8 mouse cellular contexts compared by ENCODE assay signal in the genomic region with DNA sequence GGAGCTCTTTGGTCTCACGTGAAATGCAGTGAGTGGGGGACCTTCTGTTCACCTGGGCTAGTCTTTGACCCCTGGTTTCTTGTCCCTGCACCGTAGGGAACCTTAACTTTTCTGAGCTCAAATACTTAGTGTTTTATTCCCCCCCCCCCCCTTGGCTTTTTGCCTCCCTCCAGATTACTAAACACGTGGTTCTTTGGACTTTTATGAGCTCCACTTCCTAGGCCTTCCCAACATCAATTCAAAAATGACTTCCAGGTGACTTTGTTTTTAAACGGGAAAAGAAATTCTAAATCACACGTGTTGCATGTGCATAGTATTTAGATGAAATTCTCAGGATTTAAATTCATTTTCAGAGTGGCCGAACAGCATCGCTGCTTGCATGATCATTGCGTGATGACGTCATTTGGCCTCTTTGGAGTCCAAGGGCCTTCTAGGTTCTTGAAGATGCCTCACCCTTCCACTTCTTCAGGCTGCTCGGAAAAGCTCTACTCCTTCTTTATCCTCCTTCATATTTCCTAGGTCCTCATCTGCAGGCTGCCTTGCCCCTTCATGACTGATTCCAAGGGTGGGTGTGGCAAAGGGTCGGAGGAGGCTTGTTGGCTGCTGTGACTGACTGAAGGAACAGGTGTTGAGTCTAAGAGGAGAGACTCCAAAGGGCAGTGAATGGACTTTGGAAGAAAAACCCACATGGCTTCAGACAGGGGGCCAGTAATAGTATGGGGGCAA. TPM values are rescaled to one million over a fixed set of nuclear protein-coding genes. Genes with fewer than 3 reads are reported as not detected.
A peak's percentile ranks its signal among the peaks of the same experiment; 100 is the strongest.
DNase-seq lines count a peak whose midpoint lies in the region; ATAC-seq and TF ChIP-seq lines count a peak whose summit lies in the region.

No protein-coding gene starts in this region.

- no peak for TF ChIP-seq POLR2A in ES-Bruce4 (IDR thresholded peaks at IDR 0.05; ENCODE audit: insufficient read depth, low read length)

- TF ChIP-seq EP300 in ES-Bruce4 (IDR thresholded peaks at IDR 0.05; ENCODE audit: insufficient read depth, low read depth, low read length), result no peak
- TF ChIP-seq EP300 in liver, postnatal 0 days (IDR thresholded peaks at IDR 0.05; ENCODE audit: low read depth), result no peak

- WGBS in hindbrain, embryonic 12.5 days, result 63% methylated on average over 11 of the region's 11 CpGs
- WGBS in liver, postnatal 0 days (ENCODE audit: insufficient replicate concordance), result 62% methylated on average over 11 of the region's 11 CpGs

- peak; percentile 16 for DNase-seq in embryo, embryonic 11 days
- DNase-seq in embryo, embryonic 9.5 days (ENCODE audit: extremely low spot score), result no peak
- DNase-seq in liver, postnatal 0 days, result no peak
- DNase-seq in right cerebral cortex, adult 18-20 months, result no peak
- DNase-seq in cerebellum, adult 18-20 months, result no peak
- DNase-seq in urinary bladder, adult 2 months (ENCODE audit: low spot score), result no peak

- H3K4me1 ChIP-seq in ES-Bruce4 (ENCODE audit: control insufficient read depth, insufficient read depth, low read length), result peaks cover 2% of the 10 kb centered on the region
- H3K4me1 ChIP-seq in hindbrain, embryonic 12.5 days, result peaks cover 6% of the 10 kb centered on the region
- H3K4me1 ChIP-seq in liver, postnatal 0 days (ENCODE audit: insufficient read depth), result no peaks in the 10 kb centered on the region

- peak overlapping the region; percentile 91 for H3K4me3 ChIP-seq in ES-Bruce4 (ENCODE audit: low read depth, low read length)
- peak overlapping the region; percentile 64 for H3K4me3 ChIP-seq in hindbrain, embryonic 12.5 days
- peak overlapping the region; percentile 53 for H3K4me3 ChIP-seq in liver, postnatal 0 days (ENCODE audit: low read depth, low read length)

- no peaks in the 10 kb centered on the region for H3K36me3 ChIP-seq in ES-Bruce4 (ENCODE audit: control insufficient read depth, insufficient read depth, low read length, poor library complexity, severe bottlenecking)
- no peaks in the 10 kb centered on the region for H3K36me3 ChIP-seq in hindbrain, embryonic 12.5 days
- H3K36me3 ChIP-seq in liver, postnatal 0 days (replicated peaks; ENCODE audit: insufficient read depth, low read length), result no peaks in the 10 kb centered on the region

- H3K27me3 ChIP-seq in ES-Bruce4 (ENCODE audit: control insufficient read depth, insufficient read depth, low read length, poor library complexity, severe bottlenecking), result no peaks in the 10 kb centered on the region
- H3K27me3 ChIP-seq in hindbrain, embryonic 12.5 days, result peaks cover 30% of the 10 kb centered on the region
- H3K27me3 ChIP-seq in liver, postnatal 0 days (ENCODE audit: insufficient read depth, low read length), result peaks cover 27% of the 10 kb centered on the region

- peak overlapping the region; percentile 92 for H3K4me2 ChIP-seq in hindbrain, embryonic 12.5 days (replicated peaks)
- peak overlapping the region; percentile 81; the same call in 1 of the 2 replicates for H3K4me2 ChIP-seq in liver, postnatal 0 days (ENCODE audit: low read depth, low read length)

- no peak for TF ChIP-seq CTCF in ES-Bruce4 (IDR thresholded peaks at IDR 0.05; ENCODE audit: low read depth, low read length)
- TF ChIP-seq CTCF in liver, postnatal 0 days (IDR thresholded peaks at IDR 0.05; ENCODE audit: low read depth), result no peak

- no peak overlapping the region for H3K27ac ChIP-seq in ES-Bruce4 (ENCODE audit: insufficient read depth, low read length)
- H3K27ac ChIP-seq in hindbrain, embryonic 12.5 days, result no peak overlapping the region
- H3K27ac ChIP-seq in liver, postnatal 0 days (ENCODE audit: low read depth), result no peak overlapping the region

- peak; percentile 23; the same call in 1 of the 2 replicates for ATAC-seq in hindbrain, embryonic 12.5 days (ENCODE audit: low FRiP score)
- ATAC-seq in liver, postnatal 0 days, result no peak

- peak overlapping the region; percentile 97 for H3K9ac ChIP-seq in ES-Bruce4 (ENCODE audit: low read depth, poor library complexity, severe bottlenecking)
- H3K9ac ChIP-seq in hindbrain, embryonic 12.5 days, result no peak overlapping the region
- no peak overlapping the region for H3K9ac ChIP-seq in liver, postnatal 0 days (replicated peaks)

- no peaks in the 10 kb centered on the region for H3K9me3 ChIP-seq in ES-Bruce4 (replicated peaks; ENCODE audit: control insufficient read depth, insufficient read depth, low read length, poor library complexity, severe bottlenecking)
- H3K9me3 ChIP-seq in hindbrain, embryonic 12.5 days (replicated peaks), result no peaks in the 10 kb centered on the region
- H3K9me3 ChIP-seq in liver, postnatal 0 days (ENCODE audit: low read length), result no peaks in the 10 kb centered on the region

RNA-seq across cellular contexts. Expression of a gene that starts 0.9 kb away (rescaled TPM):
- polyA plus RNA-seq in ES-Bruce4 (2011; ENCODE audit: insufficient read depth, insufficient read length, low read depth, missing spikeins), result 11.4 and 12.5 TPM in 2 replicates
- polyA plus RNA-seq in hindbrain, embryonic 12.5 days (2016; fragmentation: Nextera tagmentation; extraction: Ambion mirVana), result 3.5 and 4.5 TPM in 2 replicates
- 0.06 and 0.09 TPM in 2 replicates for polyA plus RNA-seq in liver, postnatal 0 days (2015; fragmentation: Nextera tagmentation; extraction: Ambion mirVana)
- 2.1 and 2.7 TPM in 2 replicates for polyA plus RNA-seq in urinary bladder, adult 2 months (2012; rRNA removed)
